Mouse (Mus musculus) midbrain, embryonic 13.5 days (tissue): ENCODE data around the gene Ino80b. TPM values are rescaled to one million over a fixed set of nuclear protein-coding genes. Genes with fewer than 3 reads are reported as not detected.
A peak's percentile ranks its signal among the peaks of the same experiment; 100 is the strongest.

Experiments used
- ATAC-seq: fragments of 200-750 bp; cut with Nextera tagmentation; 2 replicates; pipeline ENCODE4 v1.8.0; 2017; ENCODE audit warnings: mild to moderate bottlenecking, moderate TSS enrichment, moderate library complexity
- H3K27ac ChIP-seq: fragments of 300-500 bp; sonication (generic); 2 replicates; pipeline ENCODE4 v1.5.1; 2015; ENCODE audit warnings: inconsistent platforms, mild to moderate bottlenecking, moderate library complexity
- H3K27me3 ChIP-seq: fragments of 300-500 bp; sonication (generic); 2 replicates; pipeline ENCODE4 v1.6.1; 2015; ENCODE audit warnings: mild to moderate bottlenecking, inconsistent platforms
- H3K36me3 ChIP-seq: fragments of 300-500 bp; sonication (generic); 2 replicates; pipeline ENCODE4 v1.6.1; 2015; ENCODE audit warnings: mild to moderate bottlenecking, inconsistent platforms
- H3K4me1 ChIP-seq: fragments of 300-500 bp; sonication (generic); replicated peaks from 2 replicates; pipeline ENCODE4 v1.6.1; 2015; ENCODE audit warnings: inconsistent platforms
- H3K4me2 ChIP-seq: fragments of 300-500 bp; sonication (generic); replicated peaks from 2 replicates; pipeline ENCODE4 v1.6.1; 2015; ENCODE audit warnings: moderate library complexity, mild to moderate bottlenecking, inconsistent platforms
- H3K4me3 ChIP-seq: fragments of 300-500 bp; sonication (generic); replicated peaks from 2 replicates; pipeline ENCODE4 v1.5.1; 2015; ENCODE audit warnings: mild to moderate bottlenecking, inconsistent platforms
- H3K9ac ChIP-seq: fragments of 300-500 bp; sonication (generic); replicated peaks from 2 replicates; pipeline ENCODE4 v1.6.1; 2015; ENCODE audit warnings: mild to moderate bottlenecking, inconsistent platforms
- H3K9me3 ChIP-seq: fragments of 300-500 bp; sonication (generic); 2 replicates; pipeline ENCODE4 v1.6.1; 2016; ENCODE audit warnings: mild to moderate bottlenecking, inconsistent platforms
- WGBS: fragments of 180-500 bp; shearing (Covaris S2); methylation state at CpG from one replicate; pipeline ENCODE4 v1.1.7; 2015; 5-methylcytosine and 5-hydroxymethylcytosine counted together
- polyA plus RNA-seq: library from polyadenylated mRNA; unstranded; fragments of >200 nt; fragmentation: Nextera tagmentation; extraction: Ambion mirVana; gene quantifications from 2 replicates; pipeline ENCODE4 v1.2.1, GENCODE M21; 2015

Ino80b gene
- polyA plus RNA-seq, 1 experiment from 2014 or later = 14.9 TPM

GRCm38 (mm10) chr6:83122961-83123360 is 2.3 kb downstream of the Ino80b start:
- H3K27ac ChIP-seq = peak overlapping the region; percentile 99; the same call in 1 of the 2 replicates
- peaks cover 20% of the 10 kb centered on the region for H3K36me3 ChIP-seq
- no peaks in the 10 kb centered on the region for H3K9me3 ChIP-seq
- WGBS = 72% methylated on average over 5 of the region's 5 CpGs
- no peaks in the 10 kb centered on the region for H3K27me3 ChIP-seq
- peaks cover 60% of the 10 kb centered on the region for H3K4me1 ChIP-seq
- H3K4me3 ChIP-seq = peak overlapping the region; percentile 74
- H3K4me2 ChIP-seq = peak overlapping the region; percentile 98
- H3K9ac ChIP-seq = peak overlapping the region; percentile 91; the same call in 1 of the 2 replicates
- ATAC-seq = no peak

- peaks cover 67% of the 10 kb centered on the region for H3K4me1 ChIP-seq
- ATAC-seq = peak; percentile 8; the same call in 1 of the 2 replicates
- WGBS = 1% methylated on average over 47 of the region's 52 CpGs
Observed at GRCm38 (mm10) chr6:83121863-83122710, 3.1 kb downstream of the Ino80b start.

GRCm38 (mm10) chr6:83120930-83121862 is 4.0 kb downstream of the Ino80b start, which contains the start of gene Wbp1:
Gene Wbp1 (minus strand): TSS chr6:83121559.
- ATAC-seq = peak; percentile 95
- H3K9ac ChIP-seq = peak within 1 kb of the TSS; percentile 92
- under 1% methylated on average over 38 of the region's 38 CpGs for WGBS
- peak within 1 kb of the TSS; percentile 99 for H3K27ac ChIP-seq
- H3K36me3 ChIP-seq = peaks cover 33% of the 10 kb centered on the region
- no peaks in the 10 kb centered on the region for H3K9me3 ChIP-seq
- peak within 1 kb of the TSS; percentile 74 for H3K4me3 ChIP-seq
- no peaks in the 10 kb centered on the region for H3K27me3 ChIP-seq
- H3K4me2 ChIP-seq = peak within 1 kb of the TSS; percentile 98
- H3K4me1 ChIP-seq = peaks cover 76% of the 10 kb centered on the region

More at GRCm38 (mm10) chr6:83121863-83122710, 3.1 kb downstream of the Ino80b start:
- Histone ChIP-seq H3K9me3 (no peaks in the 10 kb centered on the region), H3K4me3 (peak overlapping the region; percentile 74), H3K36me3 (peaks cover 28% of the 10 kb centered on the region), H3K4me2 (peak overlapping the region; percentile 98), H3K27me3 (no peaks in the 10 kb centered on the region), H3K27ac (peak overlapping the region; percentile 99), H3K9ac (peak overlapping the region; percentile 91)

GRCm38 (mm10) chr6:83119734-83120051 is 5.5 kb downstream of the Ino80b start:
- Histone ChIP-seq H3K4me2 (peak overlapping the region; percentile 98), H3K36me3 (peaks cover 33% of the 10 kb centered on the region), H3K9ac (peak overlapping the region; percentile 92), H3K9me3 (no peaks in the 10 kb centered on the region), H3K27me3 (no peaks in the 10 kb centered on the region), H3K4me3 (peak overlapping the region; percentile 74), H3K4me1 (peaks cover 79% of the 10 kb centered on the region), H3K27ac (0 out of 2 replicates have a peak overlapping the region, but pooled peaks have one; percentile 9)
- ATAC-seq = no peak
- 49% methylated on average over 7 of the region's 7 CpGs for WGBS

GRCm38 (mm10) chr6:83118825-83119733 is 6.2 kb downstream of the Ino80b start:
- no peak for ATAC-seq
- peak overlapping the region; percentile 74 for H3K4me3 ChIP-seq
- WGBS = 88% methylated on average over 14 of the region's 14 CpGs

GRCm38 (mm10) chr6:83118369-83118768 is 6.9 kb downstream of the Ino80b start:
- no peaks in the 10 kb centered on the region for H3K9me3 ChIP-seq
- no peak overlapping the region for H3K4me3 ChIP-seq
- H3K4me2 ChIP-seq = no peak overlapping the region
- H3K9ac ChIP-seq = no peak overlapping the region
- H3K36me3 ChIP-seq = peaks cover 33% of the 10 kb centered on the region
- H3K4me1 ChIP-seq = peaks cover 70% of the 10 kb centered on the region
- no peaks in the 10 kb centered on the region for H3K27me3 ChIP-seq
- no peak overlapping the region for H3K27ac ChIP-seq
- no peak for ATAC-seq
- 86% methylated on average over 11 of the region's 11 CpGs for WGBS

More at GRCm38 (mm10) chr6:83118825-83119733, 6.2 kb downstream of the Ino80b start:
- no peaks in the 10 kb centered on the region for H3K9me3 ChIP-seq
- H3K4me1 ChIP-seq = peaks cover 77% of the 10 kb centered on the region
- H3K36me3 ChIP-seq = peaks cover 33% of the 10 kb centered on the region
- H3K27ac ChIP-seq = peak overlapping the region; percentile 9; the same call in 1 of the 2 replicates
- H3K4me2 ChIP-seq = peak overlapping the region; percentile 98
- peak overlapping the region; percentile 92 for H3K9ac ChIP-seq
- H3K27me3 ChIP-seq = no peaks in the 10 kb centered on the region

- Histone ChIP-seq H3K36me3 (peaks cover 33% of the 10 kb centered on the region), H3K27ac (no peak overlapping the region), H3K4me2 (no peak overlapping the region), H3K4me3 (0 out of 2 replicates have a peak overlapping the region, but pooled peaks have one; percentile 1), H3K27me3 (no peaks in the 10 kb centered on the region), H3K4me1 (peaks cover 62% of the 10 kb centered on the region), H3K9me3 (no peaks in the 10 kb centered on the region), H3K9ac (no peak overlapping the region)
- 94% methylated on average over 13 of the region's 13 CpGs for WGBS
- no peak for ATAC-seq
Observed at GRCm38 (mm10) chr6:83117616-83118015, 7.6 kb downstream of the Ino80b start.

- Histone ChIP-seq H3K4me2 (peak overlapping the region; percentile 88), H3K27me3 (no peaks in the 10 kb centered on the region), H3K4me1 (peaks cover 57% of the 10 kb centered on the region), H3K9me3 (no peaks in the 10 kb centered on the region), H3K36me3 (peaks cover 33% of the 10 kb centered on the region), H3K4me3 (peak overlapping the region; percentile 88; the same call in 1 of the 2 replicates), H3K9ac (peak overlapping the region; percentile 93; the same call in 1 of the 2 replicates), H3K27ac (no peak overlapping the region)
- ATAC-seq = no peak
- WGBS = 88% methylated on average over 4 of the region's 4 CpGs
Observed at GRCm38 (mm10) chr6:83117165-83117438, 8.1 kb downstream of the Ino80b start.

- Histone ChIP-seq H3K4me3 (peak overlapping the region; percentile 88), H3K9me3 (no peaks in the 10 kb centered on the region), H3K36me3 (peaks cover 33% of the 10 kb centered on the region), H3K9ac (peak overlapping the region; percentile 93), H3K4me2 (peak overlapping the region; percentile 88), H3K4me1 (peaks cover 56% of the 10 kb centered on the region), H3K27ac (0 out of 2 replicates have a peak overlapping the region, but pooled peaks have one; percentile 84), H3K27me3 (no peaks in the 10 kb centered on the region)
- 80% methylated on average over 11 of the region's 11 CpGs for WGBS
- ATAC-seq = no peak
Observed at GRCm38 (mm10) chr6:83116373-83117164, 8.7 kb downstream of the Ino80b start.

GRCm38 (mm10) chr6:83115682-83116372 is 9.4 kb downstream of the Ino80b start:
- peak; percentile 44 for ATAC-seq
- peaks cover 58% of the 10 kb centered on the region for H3K4me1 ChIP-seq
- 1% methylated on average over 37 of the region's 48 CpGs for WGBS

More at GRCm38 (mm10) chr6:83115682-83116372, 9.4 kb downstream of the Ino80b start:
- Histone ChIP-seq H3K27me3 (no peaks in the 10 kb centered on the region), H3K9ac (peak overlapping the region; percentile 93), H3K4me3 (peak overlapping the region; percentile 88), H3K27ac (peak overlapping the region; percentile 84), H3K4me2 (peak overlapping the region; percentile 88), H3K36me3 (peaks cover 36% of the 10 kb centered on the region), H3K9me3 (no peaks in the 10 kb centered on the region)
